Mouse (Mus musculus): ENCODE data around the gene Hps4. TPM values are rescaled to one million over a fixed set of nuclear protein-coding genes. Genes with fewer than 3 reads are reported as not detected.

The Hps4 gene
- polyA plus RNA-seq, 1 experiment from 2014 or later = 31.1 TPM

- Histone ChIP-seq H3K9me3 (no peaks in the 10 kb centered on the region), H3K27me3 (no peaks in the 10 kb centered on the region), H3K4me2 (no peak overlapping the region), H3K4me3 (no peak overlapping the region), H3K36me3 (peaks cover 33% of the 10 kb centered on the region), H3K4me1 (no peaks in the 10 kb centered on the region), H3K9ac (no peak overlapping the region), H3K27ac (no peak overlapping the region)
- 91% methylated on average over 12 of the region's 12 CpGs for WGBS
- no peak for ATAC-seq (ENCODE audit: borderline replicate concordance, extremely low read depth, low FRiP score, low TSS enrichment)
These were observed 27.4 kb downstream of the Hps4 start for GRCm38 (mm10) chr5:112370236-112370813.

- Histone ChIP-seq H3K4me3 (no peak overlapping the region), H3K9me3 (no peaks in the 10 kb centered on the region), H3K27ac (no peak overlapping the region), H3K27me3 (no peaks in the 10 kb centered on the region), H3K9ac (no peak overlapping the region), H3K36me3 (peaks cover 27% of the 10 kb centered on the region), H3K4me2 (no peak overlapping the region), H3K4me1 (no peaks in the 10 kb centered on the region)
- 78% methylated on average over 7 of the region's 7 CpGs for WGBS
- ATAC-seq (ENCODE audit: borderline replicate concordance, extremely low read depth, low FRiP score, low TSS enrichment) = no peak
These were observed 29.1 kb downstream of the Hps4 start for GRCm38 (mm10) chr5:112371933-112372332.

- Histone ChIP-seq H3K27ac (no peak overlapping the region), H3K9ac (no peak overlapping the region), H3K4me2 (no peak overlapping the region), H3K27me3 (no peaks in the 10 kb centered on the region), H3K36me3 (peaks cover 18% of the 10 kb centered on the region), H3K4me1 (no peaks in the 10 kb centered on the region), H3K4me3 (no peak overlapping the region), H3K9me3 (no peaks in the 10 kb centered on the region)
- ATAC-seq (ENCODE audit: borderline replicate concordance, extremely low read depth, low FRiP score, low TSS enrichment) = no peak
- 84% methylated on average over 4 of the region's 4 CpGs for WGBS
These were observed 33.2 kb downstream of the Hps4 start for GRCm38 (mm10) chr5:112376111-112376510.

- H3K4me2 ChIP-seq = no peak overlapping the region
- no peaks in the 10 kb centered on the region for H3K4me1 ChIP-seq
- H3K27ac ChIP-seq = no peak overlapping the region
- H3K27me3 ChIP-seq = no peaks in the 10 kb centered on the region
- WGBS = 100% methylated on average over 1 of the region's 1 CpGs
- H3K4me3 ChIP-seq = no peak overlapping the region
- H3K9me3 ChIP-seq = no peaks in the 10 kb centered on the region
- H3K36me3 ChIP-seq = peaks cover 16% of the 10 kb centered on the region; the same call in 1 of the 2 replicates
- no peak overlapping the region for H3K9ac ChIP-seq
- ATAC-seq (ENCODE audit: borderline replicate concordance, extremely low read depth, low FRiP score, low TSS enrichment) = no peak
These were observed 34.5 kb downstream of the Hps4 start for GRCm38 (mm10) chr5:112377380-112377779.

GRCm38 (mm10) chr5:112378716-112379115 lies 35.8 kb downstream of the Hps4 start:
- Histone ChIP-seq H3K4me2 (no peak overlapping the region), H3K27me3 (no peaks in the 10 kb centered on the region), H3K9me3 (no peaks in the 10 kb centered on the region), H3K4me1 (0 out of 2 replicates have a peak, but pooled peaks cover 3% of the 10 kb centered on the region), H3K36me3 (peaks cover 16% of the 10 kb centered on the region; the same call in 1 of the 2 replicates), H3K9ac (no peak overlapping the region), H3K4me3 (no peak overlapping the region), H3K27ac (no peak overlapping the region)
- 67% methylated on average over 6 of the region's 6 CpGs for WGBS
- ATAC-seq (ENCODE audit: borderline replicate concordance, extremely low read depth, low FRiP score, low TSS enrichment) = no peak

- ATAC-seq (ENCODE audit: borderline replicate concordance, extremely low read depth, low FRiP score, low TSS enrichment) = no peak
- WGBS = 74% methylated on average over 11 of the region's 11 CpGs
- Histone ChIP-seq H3K9ac (no peak overlapping the region), H3K4me2 (no peak overlapping the region), H3K4me3 (no peak overlapping the region), H3K27me3 (no peaks in the 10 kb centered on the region), H3K36me3 (peaks cover 6% of the 10 kb centered on the region; the same call in 1 of the 2 replicates), H3K27ac (no peak overlapping the region), H3K4me1 (0 out of 2 replicates have a peak, but pooled peaks cover 3% of the 10 kb centered on the region), H3K9me3 (no peaks in the 10 kb centered on the region)
These were observed 38.3 kb downstream of the Hps4 start for GRCm38 (mm10) chr5:112381154-112381553.

- 0 out of 2 replicates have a peak, but pooled peaks cover 3% of the 10 kb centered on the region for H3K4me1 ChIP-seq
- no peak overlapping the region for H3K9ac ChIP-seq
- no peaks in the 10 kb centered on the region for H3K27me3 ChIP-seq
- H3K4me2 ChIP-seq = no peak overlapping the region
- WGBS = 61% methylated on average over 9 of the region's 9 CpGs
- ATAC-seq (ENCODE audit: borderline replicate concordance, extremely low read depth, low FRiP score, low TSS enrichment) = no peak
- peaks cover 6% of the 10 kb centered on the region; the same call in 1 of the 2 replicates for H3K36me3 ChIP-seq
- H3K4me3 ChIP-seq = no peak overlapping the region
- no peaks in the 10 kb centered on the region for H3K9me3 ChIP-seq
- H3K27ac ChIP-seq = no peak overlapping the region
These were observed 39.2 kb downstream of the Hps4 start for GRCm38 (mm10) chr5:112382042-112382441.

- peaks cover 6% of the 10 kb centered on the region; the same call in 1 of the 2 replicates for H3K36me3 ChIP-seq
- peak; percentile 55; the same call in 1 of the 2 replicates for ATAC-seq (ENCODE audit: borderline replicate concordance, extremely low read depth, low FRiP score, low TSS enrichment)
- H3K4me3 ChIP-seq = no peak overlapping the region
- WGBS = 41% methylated on average over 16 of the region's 17 CpGs
- H3K9me3 ChIP-seq = no peaks in the 10 kb centered on the region
- H3K27ac ChIP-seq = no peak overlapping the region
- no peaks in the 10 kb centered on the region for H3K27me3 ChIP-seq
- 0 out of 2 replicates have a peak, but pooled peaks cover 3% of the 10 kb centered on the region for H3K4me1 ChIP-seq
- H3K4me2 ChIP-seq = no peak overlapping the region
- no peak overlapping the region for H3K9ac ChIP-seq
These were observed 39.9 kb downstream of the Hps4 start for GRCm38 (mm10) chr5:112382641-112383330.

GRCm38 (mm10) chr5:112384805-112385472 lies 42.1 kb downstream of the Hps4 start:
- H3K27me3 ChIP-seq = no peaks in the 10 kb centered on the region

GRCm38 (mm10) chr5:112385973-112386372 lies 43.1 kb downstream of the Hps4 start:
- Histone ChIP-seq H3K4me2 (no peak overlapping the region), H3K9me3 (no peaks in the 10 kb centered on the region), H3K4me3 (no peak overlapping the region), H3K27ac (no peak overlapping the region), H3K27me3 (no peaks in the 10 kb centered on the region), H3K9ac (no peak overlapping the region), H3K36me3 (no peaks in the 10 kb centered on the region), H3K4me1 (0 out of 2 replicates have a peak, but pooled peaks cover 3% of the 10 kb centered on the region)
- ATAC-seq (ENCODE audit: borderline replicate concordance, extremely low read depth, low FRiP score, low TSS enrichment) = no peak
- 63% methylated on average over 2 of the region's 2 CpGs for WGBS

More at GRCm38 (mm10) chr5:112384805-112385472, 42.1 kb downstream of the Hps4 start:
- Histone ChIP-seq H3K4me2 (no peak overlapping the region), H3K9me3 (no peaks in the 10 kb centered on the region), H3K4me3 (no peak overlapping the region), H3K4me1 (0 out of 2 replicates have a peak, but pooled peaks cover 3% of the 10 kb centered on the region), H3K9ac (no peak overlapping the region), H3K27ac (no peak overlapping the region), H3K36me3 (no peaks in the 10 kb centered on the region)
- 83% methylated on average over 13 of the region's 13 CpGs for WGBS
- ATAC-seq (ENCODE audit: borderline replicate concordance, extremely low read depth, low FRiP score, low TSS enrichment) = no peak

GRCm38 (mm10) chr5:112389352-112389751 lies 46.5 kb downstream of the Hps4 start:
- WGBS = 74% methylated on average over 9 of the region's 9 CpGs
- Histone ChIP-seq H3K4me2 (no peak overlapping the region), H3K27ac (no peak overlapping the region), H3K4me1 (peaks cover 3% of the 10 kb centered on the region; the same call in 1 of the 2 replicates), H3K9me3 (no peaks in the 10 kb centered on the region), H3K36me3 (no peaks in the 10 kb centered on the region), H3K4me3 (no peak overlapping the region), H3K27me3 (peaks cover 27% of the 10 kb centered on the region), H3K9ac (no peak overlapping the region)
- no peak for ATAC-seq (ENCODE audit: borderline replicate concordance, extremely low read depth, low FRiP score, low TSS enrichment)

GRCm38 (mm10) chr5:112391002-112391401 lies 48.1 kb downstream of the Hps4 start:
- Histone ChIP-seq H3K9me3 (no peaks in the 10 kb centered on the region), H3K27me3 (peaks cover 38% of the 10 kb centered on the region), H3K36me3 (no peaks in the 10 kb centered on the region), H3K4me1 (peaks cover 10% of the 10 kb centered on the region; the same call in 1 of the 2 replicates), H3K4me2 (no peak overlapping the region), H3K4me3 (no peak overlapping the region), H3K27ac (no peak overlapping the region), H3K9ac (no peak overlapping the region)
- no peak for ATAC-seq (ENCODE audit: borderline replicate concordance, extremely low read depth, low FRiP score, low TSS enrichment)
- 46% methylated on average over 16 of the region's 16 CpGs for WGBS

All from lung, embryonic 15.5 days (tissue).